ENCODE assay signal across 8 mouse cellular contexts in the genomic region with DNA sequence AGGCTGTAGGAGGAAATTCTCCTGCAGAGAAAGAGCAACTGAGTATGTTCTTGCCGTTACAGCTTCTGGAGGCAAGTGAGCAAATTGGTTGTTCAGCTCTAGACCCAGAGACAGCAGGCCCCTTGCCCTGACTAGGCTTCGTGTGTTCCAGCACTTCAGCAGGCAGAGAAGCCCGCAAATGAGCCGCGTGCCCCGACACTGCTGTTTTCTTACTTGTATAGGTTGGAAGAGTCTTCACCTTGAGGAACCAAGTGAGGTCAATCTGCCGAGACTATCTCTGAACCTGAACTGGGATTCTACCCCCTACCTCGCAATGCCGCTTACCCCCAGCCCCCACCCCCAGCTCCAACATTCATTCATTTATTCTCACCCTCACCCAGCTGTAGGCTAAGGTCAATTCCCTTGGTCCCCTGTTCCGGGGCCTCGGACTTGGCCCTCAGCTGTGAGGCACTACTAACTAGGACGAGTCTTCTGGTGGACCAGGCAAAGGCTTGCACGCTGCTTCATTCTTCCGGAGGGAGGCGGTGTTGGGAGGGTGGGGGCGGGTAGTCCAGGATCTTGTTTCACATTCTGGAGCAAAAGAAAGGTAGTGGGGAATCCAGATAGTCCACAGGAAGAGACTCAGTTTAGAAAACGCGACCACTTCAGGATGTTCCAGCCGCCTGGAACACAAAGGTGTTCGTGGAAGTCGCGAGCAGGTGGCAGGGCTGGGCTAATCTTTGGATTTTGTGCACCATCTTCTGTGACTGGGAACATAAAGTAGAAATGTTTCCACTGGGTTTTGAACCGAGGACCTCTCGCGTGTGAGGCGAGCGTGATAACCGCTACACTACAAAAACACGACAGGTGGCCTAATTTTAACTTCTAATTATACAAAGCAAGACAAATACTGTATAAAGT. TPM values are rescaled to one million over a fixed set of nuclear protein-coding genes. Genes with fewer than 3 reads are reported as not detected.
A peak's percentile ranks its signal among the peaks of the same experiment; 100 is the strongest.
DNase-seq lines count a peak whose midpoint lies in the region; ATAC-seq and TF ChIP-seq lines count a peak whose summit lies in the region.

No protein-coding gene starts in this region.

- no peak for TF ChIP-seq CTCF in gastrocnemius, adult 2 months (IDR thresholded peaks at IDR 0.05)

- WGBS in heart, embryonic 15.5 days: 7% methylated on average over 29 of the region's 29 CpGs
- 3% methylated on average over 29 of the region's 29 CpGs for WGBS in liver, embryonic 11.5 days

- intact Hi-C loops in gastrocnemius, adult 2 months (cut with DNase I): loop anchor here (1.0 to 5.0 kb wide), 2 partner anchors 10 to 39 kb away; no protein-coding TSS in a partner anchor

- H3K4me1 ChIP-seq in heart, embryonic 15.5 days (replicated peaks): peaks cover 12% of the 10 kb centered on the region
- no peaks in the 10 kb centered on the region for H3K4me1 ChIP-seq in liver, embryonic 11.5 days (replicated peaks; ENCODE audit: control insufficient read depth, insufficient read depth, low read length)

- peak overlapping the region; percentile 71 for H3K4me2 ChIP-seq in heart, embryonic 15.5 days
- peak overlapping the region; percentile 84 for H3K4me2 ChIP-seq in liver, embryonic 11.5 days

- no peak overlapping the region for H3K27ac ChIP-seq in gastrocnemius, adult 2 months
- no peak overlapping the region for H3K27ac ChIP-seq in heart, embryonic 15.5 days
- H3K27ac ChIP-seq in liver, embryonic 11.5 days (ENCODE audit: low read depth, low read length): no peak overlapping the region

- ATAC-seq in heart, embryonic 15.5 days (replicated peaks; ENCODE audit: insufficient number of reproducible peaks, insufficient read depth, low FRiP score, low read depth): no peak
- ATAC-seq in liver, embryonic 11.5 days (replicated peaks; ENCODE audit: low FRiP score): peak; percentile 64
- no peak for ATAC-seq in activated CD4-positive, CD25-positive, alpha-beta regulatory T cell, adult 4 months

- H3K36me3 ChIP-seq in heart, embryonic 15.5 days: no peaks in the 10 kb centered on the region; the same call in 1 of the 2 replicates
- H3K36me3 ChIP-seq in liver, embryonic 11.5 days (ENCODE audit: control insufficient read depth, insufficient read depth, low read length): no peaks in the 10 kb centered on the region

- peaks cover 9% of the 10 kb centered on the region for H3K27me3 ChIP-seq in heart, embryonic 15.5 days
- 0 out of 2 replicates have a peak, but pooled peaks cover 2% of the 10 kb centered on the region for H3K27me3 ChIP-seq in liver, embryonic 11.5 days (replicated peaks; ENCODE audit: control insufficient read depth, insufficient read depth, low read length)

- no peak overlapping the region for H3K9ac ChIP-seq in heart, embryonic 15.5 days
- peak overlapping the region; percentile 23; the same call in 1 of the 2 replicates for H3K9ac ChIP-seq in liver, embryonic 11.5 days (ENCODE audit: low read depth, low read length)

- H3K4me3 ChIP-seq in gastrocnemius, adult 2 months: peak overlapping the region; percentile 63
- peak overlapping the region; percentile 43 for H3K4me3 ChIP-seq in heart, embryonic 15.5 days
- H3K4me3 ChIP-seq in liver, embryonic 11.5 days (ENCODE audit: low read depth, low read length): peak overlapping the region; percentile 56

- DNase-seq in gastrocnemius, adult 2 months: no peak
- DNase-seq in gastrocnemius, adult 8-10 months (ENCODE audit: low spot score in 2 of 2): no peak
- DNase-seq in B cell, adult 2 months: peak; percentile 42 to 45
- peak; percentile 67 for DNase-seq in cerebellum, adult 8-10 months
- peak; percentile 72 for DNase-seq in liver, embryonic 11.5 days (ENCODE audit: low spot score)
- peak; percentile 80 to 81 for DNase-seq in right cerebral cortex, adult 2 months (ENCODE audit: low spot score in 2 of 2)

- no peaks in the 10 kb centered on the region for H3K9me3 ChIP-seq in heart, embryonic 15.5 days (replicated peaks)
- no peaks in the 10 kb centered on the region for H3K9me3 ChIP-seq in liver, embryonic 11.5 days (ENCODE audit: control insufficient read depth, low read length)

RNA-seq across cellular contexts. Expression of gene Abt1, which starts 12.1 kb away (rescaled TPM):
- 1 to 10 TPM; 3.6 to 3.9 TPM for total RNA-seq in gastrocnemius, adult 2 months (2021)
- 1 to 10 TPM; 3.2 to 4.8 (median 4.0) TPM for total RNA-seq in gastrocnemius, adult 8-10 months (2022)
- polyA plus RNA-seq in heart, embryonic 15.5 days (2015; fragmentation: Nextera tagmentation; extraction: Ambion mirVana): 8.1 and 8.2 TPM in 2 replicates
- polyA plus RNA-seq in liver, embryonic 11.5 days (2014; fragmentation: Nextera tagmentation; extraction: Ambion mirVana): 13.1 and 13.4 TPM in 2 replicates
- 10 to 100 TPM; 10.4 to 11.1 TPM for polyA plus RNA-seq in activated CD4-positive, CD25-positive, alpha-beta regulatory T cell, adult 4 months (2017; shearing (Covaris generic))

RNA-seq across cellular contexts. Expression of gene Zfp322a, which starts 42.6 kb away (rescaled TPM):
- total RNA-seq in gastrocnemius, adult 2 months (2021): 10 to 100 TPM in 1 of 2 experiments, 1 to 10 TPM in 1; 8.9 to 12.7 TPM
- 10 to 100 TPM in 1 of 4 experiments, 1 to 10 TPM in 3; 7.2 to 11.7 (median 8.3) TPM for total RNA-seq in gastrocnemius, adult 8-10 months (2022)
- polyA plus RNA-seq in heart, embryonic 15.5 days (2015; fragmentation: Nextera tagmentation; extraction: Ambion mirVana): 33.4 and 39.1 TPM in 2 replicates
- polyA plus RNA-seq in liver, embryonic 11.5 days (2014; fragmentation: Nextera tagmentation; extraction: Ambion mirVana): 36.4 and 37.0 TPM in 2 replicates
- polyA plus RNA-seq in activated CD4-positive, CD25-positive, alpha-beta regulatory T cell, adult 4 months (2017; shearing (Covaris generic)): 10 to 100 TPM; 29.2 to 34.1 TPM

RNA-seq across cellular contexts. Expression of gene Btn1a1, which starts 54.1 kb away (rescaled TPM):
- total RNA-seq in gastrocnemius, adult 2 months (2021): not detected
- not detected for total RNA-seq in gastrocnemius, adult 8-10 months (2022)
- 0.85 and 1.4 TPM in 2 replicates for polyA plus RNA-seq in heart, embryonic 15.5 days (2015; fragmentation: Nextera tagmentation; extraction: Ambion mirVana)
- polyA plus RNA-seq in liver, embryonic 11.5 days (2014; fragmentation: Nextera tagmentation; extraction: Ambion mirVana): 1.8 and 2.2 TPM in 2 replicates
- not detected for polyA plus RNA-seq in activated CD4-positive, CD25-positive, alpha-beta regulatory T cell, adult 4 months (2017; shearing (Covaris generic))

Comparison
In these comparisons a context has a peak if more than half of its experiments do, and no peak if none do; other contexts are left out.
1. DNase-seq: peak in B cell, adult 2 months (2 of 2), cerebellum, adult 8-10 months (single experiment), liver, embryonic 11.5 days (single experiment) and right cerebral cortex, adult 2 months (2 of 2); none in gastrocnemius, adult 2 months (single experiment) and gastrocnemius, adult 8-10 months (0 of 2).
2. Peak in every context shown above with its lines, with median percentiles within 50 percentile points of each other: H3K4me3 ChIP-seq.